Mouse (Mus musculus) brain, adult 2 months (tissue): ENCODE measurements at regions not wholly inside any gene's neighbourhood (a gene's known extent, or its start where the extent isn't known, plus 50 kb on each side); places are given as distances from the start of the nearest gene placed in this dataset.

Experiments
- DNase-seq: peaks from one replicate; pipeline ENCODE4 v3.0.0; 2011; ENCODE audit warnings: low read depth, low spot score

DNA sequence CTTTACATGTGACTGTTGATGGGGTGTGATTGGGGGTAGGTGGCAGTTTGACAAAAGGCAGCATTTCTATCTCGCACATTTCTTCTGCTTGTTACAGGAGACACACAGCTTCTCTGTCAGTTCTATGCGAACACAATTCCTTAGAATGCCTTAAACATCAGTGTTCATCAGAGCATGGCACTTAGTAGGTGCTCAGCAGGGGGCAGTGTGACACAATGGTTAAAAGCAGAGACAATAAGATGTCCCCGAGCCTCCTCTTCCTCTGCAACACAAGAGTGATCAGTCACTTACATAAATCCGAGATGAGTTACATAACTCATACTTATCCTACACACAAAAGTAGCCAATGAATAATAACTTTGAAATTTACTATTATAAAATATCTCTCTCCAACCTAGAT, 688.1 kb downstream of the Gm826 start:
- peak; percentile 33 for DNase-seq

GRCm38 (mm10) chr2:159646595-159646994, 687.4 kb downstream of the Gm826 start:
- DNase-seq: no peak

GRCm38 (mm10) chr2:159652243-159652642, 681.7 kb downstream of the Gm826 start:
- no peak for DNase-seq

GRCm38 (mm10) chr2:159676845-159677244, 657.1 kb downstream of the Gm826 start:
- no peak for DNase-seq

GRCm38 (mm10) chr2:159680641-159681040, 653.3 kb downstream of the Gm826 start:
- DNase-seq: no peak

DNA sequence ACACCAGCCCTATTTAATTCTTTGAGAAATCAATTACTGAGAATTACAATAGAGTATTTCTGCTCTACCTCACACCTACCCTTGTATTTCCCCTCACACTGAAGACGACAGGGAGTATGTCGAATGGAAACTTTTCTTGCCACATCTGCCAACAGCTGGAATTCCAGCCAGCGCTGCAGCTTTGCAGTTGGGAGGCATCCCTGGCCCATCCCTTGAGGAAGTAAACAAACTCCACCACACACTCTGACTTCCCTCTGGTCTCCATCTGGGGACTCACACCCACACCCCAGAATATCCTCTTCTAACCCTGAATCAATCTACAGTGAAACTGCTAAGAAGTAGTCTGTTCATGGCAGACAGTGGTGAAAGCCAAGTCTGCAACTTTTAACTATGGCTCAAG, 630.9 kb downstream of the Gm826 start:
- no peak for DNase-seq

- peak; percentile 6 for DNase-seq
Observed at GRCm38 (mm10) chr2:159708141-159708540, 625.8 kb downstream of the Gm826 start.

- DNase-seq: no peak
Observed at GRCm38 (mm10) chr2:159714633-159715032, 619.3 kb downstream of the Gm826 start.

- no peak for DNase-seq
Observed at GRCm38 (mm10) chr2:159718738-159719137, 615.2 kb downstream of the Gm826 start.

DNA sequence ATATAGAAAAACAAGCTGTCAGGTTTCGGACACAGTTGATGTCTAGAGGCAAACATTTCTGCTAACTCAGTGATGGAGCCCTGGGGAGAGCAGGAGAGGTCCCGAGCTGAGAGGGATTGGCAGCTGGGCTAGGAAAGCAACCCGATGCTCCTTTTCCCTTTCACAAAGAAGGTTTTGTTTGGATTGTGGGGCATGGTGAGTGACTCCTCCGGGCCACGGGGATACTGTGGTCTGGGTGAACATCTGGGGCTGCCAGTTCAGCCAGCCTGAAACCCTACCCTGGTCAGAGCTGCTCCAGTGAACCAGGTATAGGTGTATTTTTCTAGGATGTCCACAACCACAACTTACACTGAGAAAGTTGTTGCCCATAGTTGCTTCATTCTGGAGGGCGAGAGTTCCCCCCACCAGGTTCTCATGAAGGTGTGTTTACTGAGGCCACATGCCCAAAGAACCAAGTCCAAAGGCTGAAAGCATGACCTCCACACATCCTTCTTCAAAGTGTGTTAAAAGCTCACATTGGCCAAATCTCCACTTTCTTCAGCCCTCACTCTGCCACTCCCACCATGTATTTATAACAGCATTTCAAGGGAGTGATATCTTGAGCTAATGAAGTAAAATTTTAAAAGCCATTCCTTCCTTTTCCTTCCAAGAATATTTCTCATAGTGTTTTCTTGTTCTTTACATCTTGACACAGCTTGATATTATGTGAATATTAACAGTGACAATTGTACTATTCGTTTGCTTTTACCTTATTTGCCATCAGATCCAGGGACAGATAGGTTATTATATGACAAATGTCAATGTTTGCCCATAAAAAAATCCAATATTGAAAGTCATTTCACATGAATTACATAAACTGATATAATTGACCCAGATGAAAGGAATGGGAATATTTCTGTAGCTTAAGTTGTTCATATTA, 608.5 kb downstream of the Gm826 start:
- DNase-seq: no peak

DNA sequence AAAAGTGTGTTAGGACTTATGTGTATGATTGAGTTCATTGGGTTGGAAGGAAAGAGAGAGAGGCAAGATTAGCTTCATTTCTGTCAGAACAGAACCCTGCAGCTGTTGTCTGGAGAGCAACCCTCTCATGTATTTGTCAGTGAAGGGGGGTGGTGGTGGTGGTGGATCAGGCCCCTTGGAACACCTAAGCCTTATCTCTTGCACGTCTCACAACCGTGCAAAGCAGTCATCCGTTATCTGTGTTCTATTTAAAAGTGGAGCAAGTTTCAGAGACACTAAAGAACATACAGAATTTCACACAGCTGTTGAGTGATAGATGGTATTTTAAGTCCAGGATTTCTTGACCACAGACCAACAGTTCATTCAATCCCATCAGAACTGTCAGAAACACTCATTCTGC, 604.7 kb downstream of the Gm826 start:
- DNase-seq: no peak

- DNase-seq: no peak
Observed at GRCm38 (mm10) chr2:159730221-159730620, 603.7 kb downstream of the Gm826 start.

DNA sequence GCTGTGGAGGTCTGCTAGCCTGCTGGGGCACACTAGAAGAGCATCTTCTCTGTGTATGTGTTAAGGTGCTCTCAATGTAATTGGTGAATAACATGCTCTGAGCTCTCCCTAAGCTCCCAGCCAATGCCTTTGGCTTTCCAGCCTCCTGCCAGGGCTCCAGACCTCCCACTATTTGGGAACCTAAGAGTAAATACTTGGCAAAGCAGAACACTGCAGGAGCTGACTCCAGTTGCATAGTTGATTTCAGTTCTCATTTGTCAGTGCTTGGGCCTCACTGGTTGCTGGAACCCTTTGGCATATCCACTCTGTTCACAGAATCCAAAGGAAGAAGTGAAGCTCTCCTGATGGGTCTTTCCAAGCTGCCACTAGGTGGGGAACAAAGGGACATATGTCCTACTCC, 602.7 kb downstream of the Gm826 start:
- no peak for DNase-seq

GRCm38 (mm10) chr2:159732413-159732812, 601.5 kb downstream of the Gm826 start:
- peak; percentile 2 for DNase-seq

- no peak for DNase-seq
Observed at GRCm38 (mm10) chr2:159734576-159734975, 599.4 kb downstream of the Gm826 start.

DNA sequence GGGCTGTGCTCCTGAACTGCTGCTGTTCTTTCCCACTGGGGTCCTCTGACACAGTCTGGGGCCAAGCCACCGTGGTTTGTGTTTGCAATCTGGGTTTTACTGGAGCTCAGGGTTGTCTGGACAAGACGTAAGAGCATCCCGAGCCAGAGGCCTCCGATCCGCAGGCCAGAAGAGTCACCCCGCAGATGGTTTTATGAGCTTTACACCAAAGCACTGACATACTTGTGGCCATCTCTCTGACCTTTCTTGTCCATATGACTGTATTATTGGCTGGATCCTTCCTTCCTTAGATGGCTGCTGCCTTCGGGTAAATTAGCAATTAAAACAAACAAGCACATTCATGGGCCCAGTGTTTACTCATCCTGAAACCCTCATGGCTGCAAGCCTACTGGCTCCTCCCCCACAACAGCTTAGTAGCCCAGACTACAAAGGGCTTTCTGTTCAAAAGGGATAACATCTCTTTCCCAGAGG, 578.4 kb downstream of the Gm826 start:
- peak; percentile 48 for DNase-seq

DNA sequence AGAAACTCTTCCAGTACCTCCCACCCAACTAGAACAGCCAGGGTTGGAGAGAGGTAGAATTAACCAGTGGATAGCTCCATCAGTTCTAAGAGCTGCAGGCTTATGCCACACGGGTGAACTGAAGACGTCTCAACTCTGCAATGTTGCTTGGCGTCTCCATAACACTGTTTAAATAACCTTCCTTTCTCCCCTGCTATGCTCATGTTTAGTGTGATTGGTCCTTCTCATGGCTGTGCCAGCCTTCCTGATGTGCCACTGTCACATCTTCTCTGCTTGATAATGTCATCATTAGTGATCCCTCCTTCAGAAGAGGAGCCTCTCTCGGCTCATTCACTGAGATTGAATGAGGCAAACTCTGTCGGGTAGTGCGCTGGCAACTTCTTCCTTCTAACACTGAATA, 573.2 kb downstream of the Gm826 start:
- no peak for DNase-seq

DNA sequence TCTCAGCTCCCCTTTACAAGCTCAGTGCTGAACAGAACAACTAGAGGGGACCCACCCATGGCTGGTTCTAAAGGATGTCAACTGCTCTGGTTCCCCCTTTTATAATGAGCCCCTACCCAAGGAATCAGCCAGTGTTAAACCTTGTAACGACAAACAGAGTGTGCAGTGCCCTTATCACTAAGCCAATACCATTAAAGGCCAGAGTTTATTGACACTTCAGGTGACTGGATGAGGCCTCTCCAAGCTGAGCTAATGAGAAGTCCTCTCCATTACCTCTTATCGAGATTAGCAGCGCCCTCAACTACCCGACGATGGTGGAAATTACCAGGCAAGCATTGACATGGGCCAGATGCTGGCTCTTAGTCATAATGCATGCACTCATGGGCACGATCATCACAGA, 570.8 kb downstream of the Gm826 start:
- no peak for DNase-seq
